Mouse (Mus musculus): Measurements from ENCODE around the gene Slc45a2.

- TF ChIP-seq CTCF (IDR thresholded peaks at IDR 0.05; ENCODE audit: control insufficient read depth, insufficient read depth, insufficient read length) (no peak), MAX (IDR thresholded peaks at IDR 0.05) (no peak), CEBPB (IDR thresholded peaks at IDR 0.05; ENCODE audit: low read depth) (no peak), USF1 (IDR thresholded peaks at IDR 0.05; ENCODE audit: low read depth) (no peak), FOSL1 (IDR thresholded peaks at IDR 0.05; ENCODE audit: insufficient read depth, low read length, poor library complexity, severe bottlenecking) (no peak), MYOD1 (IDR thresholded peaks at IDR 0.05; ENCODE audit: control insufficient read depth, insufficient read length, low read depth) (no peak), MYOG (IDR thresholded peaks at IDR 0.05; ENCODE audit: control insufficient read depth, extremely low read depth, insufficient read length) (no peak)
Observed at GRCm38 (mm10) chr15:10982064-10982435, 18.5 kb upstream of the Slc45a2 start.
